Mouse (Mus musculus): ENCODE results near the gene C2cd4b.

DNA sequence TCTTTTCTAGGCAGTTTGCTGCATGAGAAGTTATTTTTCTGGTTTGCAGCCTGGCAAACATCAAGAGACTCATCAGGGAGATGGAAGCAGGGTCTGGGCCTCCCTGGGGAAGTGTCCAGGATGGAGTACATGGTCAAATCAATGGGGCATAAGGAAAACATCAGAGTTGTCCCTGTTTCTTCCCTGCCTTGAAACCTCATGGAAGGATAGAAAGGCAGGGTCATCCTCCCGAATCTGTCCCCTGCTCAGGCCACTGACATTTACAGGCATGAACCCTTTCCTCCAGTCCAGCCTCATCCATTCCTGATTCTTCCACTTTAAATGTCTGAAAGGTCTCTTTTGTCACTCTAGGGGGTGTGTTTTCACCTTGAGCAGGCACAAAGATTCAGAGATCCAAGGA is 10.2 kb downstream of the C2cd4b start:
- TF ChIP-seq POLR2A (IDR thresholded peaks at IDR 0.05; ENCODE audit: control insufficient read depth, low read depth, low read length), result no peak
- TF ChIP-seq CTCF (IDR thresholded peaks at IDR 0.05; ENCODE audit: control insufficient read depth, insufficient read depth, insufficient replicate concordance, low read depth, low read length), result no peak

Data from testis, adult 2 months (tissue).